Mouse (Mus musculus) c-Kit-positive CD71-positive TER-119-negative erythroid progenitor cells, embryonic 14.5 days (primary cell): Measurements from ENCODE around the gene Padi1.

Experiments used
- DNase-seq: peaks from one replicate; pipeline ENCODE4 v3.0.0-alpha.2; 2013; ENCODE audit warnings: low read depth

Padi1 gene

GRCm38 (mm10) chr4:140845666-140846065 is at the start of gene Padi1:
Gene Padi1 (minus strand): TSS chr4:140845778.
- no peak for DNase-seq

- DNase-seq, result no peak
Measured at GRCm38 (mm10) chr4:140892163-140892530, 46.6 kb upstream of the Padi1 start.

- DNase-seq, result no peak
Measured at GRCm38 (mm10) chr4:140891525-140892162, 46.1 kb upstream of the Padi1 start.

GRCm38 (mm10) chr4:140883852-140884251 is 38.3 kb upstream of the Padi1 start:
- DNase-seq, result no peak

GRCm38 (mm10) chr4:140882981-140883380 is 37.4 kb upstream of the Padi1 start:
- no peak for DNase-seq

- no peak for DNase-seq
Measured at GRCm38 (mm10) chr4:140882365-140882764, 36.8 kb upstream of the Padi1 start.

GRCm38 (mm10) chr4:140881771-140882170 is 36.2 kb upstream of the Padi1 start:
- DNase-seq, result no peak

- DNase-seq, result no peak
Measured at GRCm38 (mm10) chr4:140881026-140881670, 35.6 kb upstream of the Padi1 start.

GRCm38 (mm10) chr4:140880207-140880606 is 34.6 kb upstream of the Padi1 start:
- no peak for DNase-seq

- no peak for DNase-seq
Measured at GRCm38 (mm10) chr4:140879739-140880138, 34.2 kb upstream of the Padi1 start.

- DNase-seq, result no peak
Measured at GRCm38 (mm10) chr4:140879116-140879515, 33.5 kb upstream of the Padi1 start.

GRCm38 (mm10) chr4:140878655-140879054 is 33.1 kb upstream of the Padi1 start:
- DNase-seq, result no peak

GRCm38 (mm10) chr4:140877441-140877840 is 31.9 kb upstream of the Padi1 start:
- DNase-seq, result no peak

GRCm38 (mm10) chr4:140876681-140877080 is 31.1 kb upstream of the Padi1 start:
- no peak for DNase-seq

GRCm38 (mm10) chr4:140876161-140876560 is 30.6 kb upstream of the Padi1 start:
- DNase-seq, result no peak

- no peak for DNase-seq
Measured at GRCm38 (mm10) chr4:140873011-140873410, 27.4 kb upstream of the Padi1 start.

- no peak for DNase-seq
Measured at GRCm38 (mm10) chr4:140872686-140872992, 27.1 kb upstream of the Padi1 start.

GRCm38 (mm10) chr4:140871851-140872685 is 26.5 kb upstream of the Padi1 start:
- no peak for DNase-seq

- no peak for DNase-seq
Measured at GRCm38 (mm10) chr4:140871376-140871775, 25.8 kb upstream of the Padi1 start.

- no peak for DNase-seq
Measured at GRCm38 (mm10) chr4:140870876-140871275, 25.3 kb upstream of the Padi1 start.

GRCm38 (mm10) chr4:140869945-140870344 is 24.4 kb upstream of the Padi1 start:
- no peak for DNase-seq

- no peak for DNase-seq
Measured at GRCm38 (mm10) chr4:140868484-140869190, 23.1 kb upstream of the Padi1 start.
